15 mouse cellular contexts compared by ENCODE assay signal in the genomic region with DNA sequence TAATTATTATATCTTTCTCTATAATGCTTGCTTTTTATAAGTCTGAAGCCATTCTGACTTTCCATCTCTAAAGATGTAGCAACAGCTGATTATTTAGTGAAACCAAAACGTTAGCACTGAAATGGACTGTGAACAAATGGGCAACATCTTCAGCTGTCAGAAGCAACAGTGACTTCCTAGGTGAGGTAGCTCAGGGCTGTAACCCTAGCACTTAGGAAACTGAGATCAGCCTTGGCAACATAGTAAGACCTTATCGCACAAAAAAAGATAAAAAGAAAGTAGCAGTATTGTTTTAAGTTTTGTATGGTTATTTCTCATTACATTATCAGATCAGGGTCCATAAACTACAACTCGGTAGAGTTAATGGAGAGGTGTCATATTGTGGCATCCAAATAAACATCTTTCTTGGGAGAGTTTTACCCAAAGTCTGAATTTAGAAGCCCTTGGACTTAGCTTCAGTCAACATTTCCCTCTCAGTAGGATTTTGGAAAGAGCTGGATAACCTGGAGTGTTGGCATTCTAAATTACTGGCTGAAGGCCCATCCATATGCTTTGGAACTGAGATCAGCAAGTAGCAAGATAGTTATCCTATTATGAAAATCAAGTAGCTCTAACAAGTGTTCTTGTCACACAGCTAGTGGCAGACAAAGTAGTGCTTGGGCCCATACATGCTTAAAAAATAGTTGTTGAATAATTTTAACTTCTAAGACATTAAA.
"Had no signal": no experiment of that assay in that cellular context is flagged by ENCODE, and none has a peak within 500 bp of the region (broad histone marks: within the 10 kb centered on the region; RNA-seq: fewer than 3 reads in every experiment).

No protein-coding gene starts in this region.

- H3K27me3 ChIP-seq: limb, embryonic 12.5 days; liver, embryonic 13.5 days; lung, embryonic 15.5 days; megakaryocyte, embryonic 14.5 days; midbrain, embryonic 12.5 days had no signal

- H3K4me3 ChIP-seq: left cerebral cortex, adult 2 months; limb, embryonic 12.5 days; liver, embryonic 13.5 days; lung, embryonic 15.5 days; megakaryocyte, embryonic 14.5 days; midbrain, embryonic 12.5 days had no signal

- DNase-seq: kidney, postnatal 25 days; liver; liver, embryonic 13.5 days; liver, postnatal 0 days; lung, postnatal 14 days; right cerebral cortex, adult 18-20 months; right cerebral cortex, postnatal 25 days; thymus, postnatal 14 days had no signal

- H3K9ac ChIP-seq: limb, embryonic 12.5 days; liver, embryonic 13.5 days; liver, postnatal 0 days; lung, embryonic 15.5 days; midbrain, embryonic 12.5 days had no signal

- H3K4me2 ChIP-seq: limb, embryonic 12.5 days; liver, embryonic 13.5 days; lung, embryonic 15.5 days; midbrain, embryonic 12.5 days had no signal

- ATAC-seq: liver, postnatal 0 days; midbrain, embryonic 16.5 days had no signal

- H3K4me1 ChIP-seq: limb, embryonic 12.5 days; liver, embryonic 13.5 days; lung, embryonic 15.5 days; megakaryocyte, embryonic 14.5 days; midbrain, embryonic 12.5 days had no signal

- H3K9me3 ChIP-seq: limb, embryonic 12.5 days; liver, embryonic 13.5 days; lung, embryonic 15.5 days; megakaryocyte, embryonic 14.5 days; midbrain, embryonic 12.5 days had no signal

- H3K27ac ChIP-seq: left cerebral cortex, adult 2 months; limb, embryonic 12.5 days; liver, embryonic 13.5 days; lung, embryonic 15.5 days; macrophage; midbrain, embryonic 12.5 days had no signal

- H3K36me3 ChIP-seq: limb, embryonic 12.5 days; liver, embryonic 13.5 days; lung, embryonic 15.5 days; midbrain, embryonic 12.5 days had no signal
